15 mouse cellular contexts compared by ENCODE assay signal in genomic region chr5:33239111-33239714, GRCm38 (mm10). TPM values are rescaled to one million over a fixed set of nuclear protein-coding genes. Genes with fewer than 3 reads are reported as not detected.
DNase-seq lines count a peak whose midpoint lies in the region; ATAC-seq lines count a peak whose summit lies in the region.
"Had no signal": no experiment of that assay in that cellular context is flagged by ENCODE, and none has a peak within 500 bp of the region (broad histone marks: within the 10 kb centered on the region; RNA-seq: fewer than 3 reads in every experiment).

No protein-coding gene starts in this region.

- H3K9me3 ChIP-seq in heart, embryonic 13.5 days, result no peaks in the 10 kb centered on the region
- H3K9me3 ChIP-seq in limb, embryonic 13.5 days, result no peaks in the 10 kb centered on the region
- H3K9me3 ChIP-seq: liver, embryonic 15.5 days had no signal

- H3K27ac ChIP-seq in heart, embryonic 13.5 days (replicated peaks), result peak overlapping the region; percentile 76
- H3K27ac ChIP-seq in limb, embryonic 13.5 days, result peak overlapping the region; percentile 65; the same call in 1 of the 2 replicates
- H3K27ac ChIP-seq: liver, embryonic 15.5 days had no signal

- no peaks in the 10 kb centered on the region for H3K27me3 ChIP-seq in heart, embryonic 13.5 days (replicated peaks)
- H3K27me3 ChIP-seq in limb, embryonic 13.5 days, result no peaks in the 10 kb centered on the region
- H3K27me3 ChIP-seq: liver, embryonic 15.5 days had no signal

- no peak for ATAC-seq in heart, embryonic 13.5 days (ENCODE audit: extremely low read depth, insufficient number of reproducible peaks, low FRiP score, low TSS enrichment)
- peak; percentile 62 for ATAC-seq in limb, embryonic 13.5 days (ENCODE audit: low FRiP score, low read depth)

- peak; percentile 12 for DNase-seq in cerebellum, adult 9-11 months
- no peak for DNase-seq in cerebellum, postnatal 36 days
- DNase-seq in heart, postnatal 25 days (ENCODE audit: low spot score), result no peak
- DNase-seq in 3T3-L1 (ENCODE audit: low read depth, low spot score), result peak; percentile 75
- no peak for DNase-seq in ovary, postnatal 36 days (ENCODE audit: low spot score)
- DNase-seq in right cerebral cortex, postnatal 25 days, result no peak
- DNase-seq: adrenal gland, adult 2 months; cerebellum, adult 8-10 months; gastrocnemius, postnatal 14 days; kidney, postnatal 25 days; lung, postnatal 14 days; thymus, postnatal 14 days had no signal

- H3K9ac ChIP-seq in heart, embryonic 13.5 days, result no peak overlapping the region
- no peak overlapping the region for H3K9ac ChIP-seq in limb, embryonic 13.5 days
- H3K9ac ChIP-seq: liver, embryonic 15.5 days had no signal

- 76% methylated on average over 3 of the region's 3 CpGs for WGBS in heart, embryonic 13.5 days
- WGBS in limb, embryonic 13.5 days, result 50% methylated on average over 3 of the region's 3 CpGs

- H3K4me2 ChIP-seq in heart, embryonic 13.5 days, result no peak overlapping the region
- H3K4me2 ChIP-seq in limb, embryonic 13.5 days (replicated peaks), result no peak overlapping the region
- H3K4me2 ChIP-seq: liver, embryonic 15.5 days had no signal

- H3K4me3 ChIP-seq in heart, embryonic 13.5 days, result no peak overlapping the region
- no peak overlapping the region for H3K4me3 ChIP-seq in limb, embryonic 13.5 days
- H3K4me3 ChIP-seq: liver, embryonic 15.5 days had no signal

- peaks cover 71% of the 10 kb centered on the region for H3K4me1 ChIP-seq in heart, embryonic 13.5 days
- peaks cover 30% of the 10 kb centered on the region for H3K4me1 ChIP-seq in limb, embryonic 13.5 days

- intact Hi-C loops in heart, postnatal 25 days (cut with DNase I), result no loop called here

- peaks cover 25% of the 10 kb centered on the region for H3K36me3 ChIP-seq in heart, embryonic 13.5 days
- peaks cover 20% of the 10 kb centered on the region for H3K36me3 ChIP-seq in limb, embryonic 13.5 days
- H3K36me3 ChIP-seq: liver, embryonic 15.5 days had no signal

RNA-seq across cellular contexts. Expression of gene Spon2, which starts 21.0 kb away (rescaled TPM):
- 89.8 and 95.2 TPM in 2 replicates for polyA plus RNA-seq in heart, embryonic 13.5 days (2015; fragmentation: Nextera tagmentation; extraction: Ambion mirVana)
- 10 to 100 TPM in 1 of 2 experiments, 1 to 10 TPM in 1; 3.4 to 13.6 TPM for total RNA-seq in heart, postnatal 25 days (2021)
- 6.8 and 7.4 TPM in 2 replicates for polyA plus RNA-seq in limb, embryonic 13.5 days (2015; fragmentation: Nextera tagmentation; extraction: Ambion mirVana)

RNA-seq across cellular contexts. Expression of gene Ctbp1, which starts 35.6 kb away (rescaled TPM):
- polyA plus RNA-seq in heart, embryonic 13.5 days (2015; fragmentation: Nextera tagmentation; extraction: Ambion mirVana), result 206 and 234 TPM in 2 replicates
- total RNA-seq in heart, postnatal 25 days (2021), result 100 to 1,000 TPM; 208 to 209 TPM
- polyA plus RNA-seq in limb, embryonic 13.5 days (2015; fragmentation: Nextera tagmentation; extraction: Ambion mirVana), result 341 and 368 TPM in 2 replicates

Comparison
In these comparisons a context has a peak if more than half of its experiments do, and no peak if none do; other contexts are left out.
1. DNase-seq: peak in cerebellum, adult 9-11 months (single experiment) and 3T3-L1 (single experiment); none in cerebellum, postnatal 36 days (0 of 2), heart, postnatal 25 days (single experiment), ovary, postnatal 36 days (single experiment) and right cerebral cortex, postnatal 25 days (single experiment).
2. RNA of gene Spon2, which starts 21.0 kb away (polyA plus RNA-seq): 89.8 to 95.2 TPM in heart, embryonic 13.5 days; 6.8 to 7.4 TPM in limb, embryonic 13.5 days; every median in the first group is over 10 times any median in the second.